Mouse (Mus musculus) c-Kit-negative CD71-positive TER-119-positive erythroid progenitor cells, embryonic 14.5 days (primary cell): Measurements from ENCODE around the gene Ttll12.

Source experiments
- DNase-seq: peaks from one replicate; pipeline ENCODE4 v3.0.0-alpha.2; 2013; ENCODE audit warnings: low read depth, low spot score

Gene Ttll12

GRCm38 (mm10) chr15:83526424-83527091, 68.4 kb downstream of the Ttll12 start, which contains the start of gene Bik:
Gene Bik, plus strand, starts transcription at chr15:83526862.
- DNase-seq = no peak
